Mouse (Mus musculus) lung, postnatal 14 days (tissue): ENCODE measurements around the gene Vmn2r51.
"Not testable (repeated sequence)": the region's sequence is repeated elsewhere in the genome, so short reads cannot be mapped to it uniquely, and the experiment has no call there.

Experiments used
- DNase-seq: peaks from one replicate; pipeline ENCODE4 v3.0.0; 2021

Gene Vmn2r51

GRCm38 (mm10) chr7:10105641-10106040 is at the start of gene Vmn2r51:
TSS of gene Vmn2r51 (minus strand) at chr7:10105741.
- DNase-seq = not testable (repeated sequence)

DNA sequence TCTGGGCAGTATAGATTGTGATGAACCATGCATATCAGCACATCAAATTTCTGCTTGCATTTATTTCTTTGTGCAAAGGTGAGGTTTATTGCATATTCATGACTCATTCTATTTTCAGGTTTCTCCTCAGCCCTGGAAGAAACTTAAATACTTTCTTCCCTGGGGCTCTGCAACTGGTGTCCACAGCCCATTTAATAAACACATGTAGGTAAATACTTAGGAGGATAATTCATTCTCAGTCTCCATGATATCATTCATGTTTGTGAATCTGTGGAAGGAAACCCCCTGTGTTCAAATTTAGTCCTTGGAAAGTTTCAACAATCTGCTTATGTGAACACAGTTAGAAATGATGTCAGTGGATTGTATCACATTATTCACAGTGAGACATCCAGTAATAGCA is 52.3 kb downstream of the Vmn2r51 start, which contains the start of gene Vmn2r50:
Gene Vmn2r50 (minus strand): TSS at position 101 of the 400 bp plus-strand sequence.
- not testable (repeated sequence) for DNase-seq
